Mouse (Mus musculus) midbrain, embryonic 14.5 days (tissue): ENCODE results near the gene Gm27029. TPM values are rescaled to one million over a fixed set of nuclear protein-coding genes. Genes with fewer than 3 reads are reported as not detected.
"Not testable (repeated sequence)": the region's sequence is repeated elsewhere in the genome, so short reads cannot be mapped to it uniquely, and the experiment has no call there.

Source experiments
- ATAC-seq: fragments of 200-750 bp; cut with Nextera tagmentation; 2 replicates; pipeline ENCODE4 v1.8.0; 2017; ENCODE audit warnings: moderate number of reproducible peaks, moderate library complexity; ENCODE audit not compliant: low FRiP score, low TSS enrichment
- DNase-seq: peaks from one replicate; pipeline ENCODE4 v3.0.0-alpha.2; 2015
- H3K27ac ChIP-seq: fragments of 300-500 bp; sonication (generic); replicated peaks from 2 replicates; pipeline ENCODE4 v1.5.1; 2014; ENCODE audit warnings: mild to moderate bottlenecking, low read depth, low read length, moderate library complexity
- H3K27me3 ChIP-seq: fragments of 300-500 bp; sonication (generic); 2 replicates; pipeline ENCODE4 v1.6.1; 2014; ENCODE audit warnings: low read length, control low read depth, mixed read lengths; ENCODE audit not compliant: control insufficient read depth, insufficient read depth
- H3K36me3 ChIP-seq: fragments of 300-500 bp; sonication (generic); 2 replicates; pipeline ENCODE4 v1.6.1; 2014; ENCODE audit warnings: low read length, control low read depth; ENCODE audit not compliant: control insufficient read depth, insufficient read depth
- H3K4me1 ChIP-seq: fragments of 300-500 bp; sonication (generic); 2 replicates; pipeline ENCODE4 v1.6.1; 2014; ENCODE audit warnings: mild to moderate bottlenecking, antibody characterized with exemption, low read length, control low read depth; ENCODE audit not compliant: control insufficient read depth, insufficient read depth
- H3K4me2 ChIP-seq: fragments of 300-500 bp; sonication (generic); 2 replicates; pipeline ENCODE4 v1.6.1; 2014; ENCODE audit warnings: mild to moderate bottlenecking, low read length, moderate library complexity
- H3K4me3 ChIP-seq: fragments of 300-500 bp; sonication (generic); replicated peaks from 2 replicates; pipeline ENCODE4 v1.5.1; 2014; ENCODE audit warnings: low read depth, low read length
- H3K9ac ChIP-seq: fragments of 300-500 bp; sonication (generic); replicated peaks from 2 replicates; pipeline ENCODE4 v1.6.1; 2014; ENCODE audit warnings: mild to moderate bottlenecking, low read length, moderate library complexity
- H3K9me3 ChIP-seq: fragments of 300-500 bp; sonication (generic); 2 replicates; pipeline ENCODE4 v1.6.1; 2016; ENCODE audit warnings: low read length, control low read depth, mixed read lengths; ENCODE audit not compliant: control insufficient read depth
- WGBS: fragments of 180-500 bp; shearing (Covaris S2); extraction: QIAGEN DNeasy Blood & Tissue Kit; methylation state at CpG from one replicate; pipeline ENCODE4 v1.1.7; 2014; 5-methylcytosine and 5-hydroxymethylcytosine counted together
- polyA plus RNA-seq: library from polyadenylated mRNA; unstranded; fragments of >200 nt; fragmentation: Nextera tagmentation; extraction: Ambion mirVana; gene quantifications from 2 replicates; pipeline ENCODE4 v1.2.1, GENCODE M21; 2014

The Gm27029 gene
- polyA plus RNA-seq, 1 experiment from 2014 or later, result 7.6 TPM

GRCm38 (mm10) chr11:101418991-101419390, 5.6 kb downstream of the Gm27029 start:
- DNase-seq (no peak), ATAC-seq (no peak)
- Histone ChIP-seq H3K9ac (no peak overlapping the region), H3K4me3 (no peak overlapping the region), H3K9me3 (no peaks in the 10 kb centered on the region), H3K27me3 (no peaks in the 10 kb centered on the region), H3K36me3 (no peaks in the 10 kb centered on the region), H3K27ac (no peak overlapping the region), H3K4me1 (peaks cover 7% of the 10 kb centered on the region; the same call in 1 of the 2 replicates), H3K4me2 (no peak overlapping the region)
- 42% methylated on average over 6 of the region's 6 CpGs for WGBS

- peak within 1 kb of the TSS; percentile 81 for H3K9ac ChIP-seq
- peak within 1 kb of the TSS; percentile 86 for H3K27ac ChIP-seq
- H3K9me3 ChIP-seq, result no peaks in the 10 kb centered on the region
- peak within 1 kb of the TSS; percentile 75 for H3K4me3 ChIP-seq
- peak; percentile 94 for DNase-seq
- H3K4me2 ChIP-seq, result peak within 1 kb of the TSS; percentile 67
- 0 out of 2 replicates have a peak, but pooled peaks cover 6% of the 10 kb centered on the region for H3K4me1 ChIP-seq
- WGBS, result under 1% methylated on average over 45 of the region's 45 CpGs
- ATAC-seq, result peak; percentile 76; the same call in 1 of the 2 replicates
- no peaks in the 10 kb centered on the region for H3K27me3 ChIP-seq
- peaks cover 14% of the 10 kb centered on the region for H3K36me3 ChIP-seq
Observed at GRCm38 (mm10) chr11:101417101-101417855, 7.3 kb downstream of the Gm27029 start, which contains the start of gene Aarsd1. Aarsd1 (minus strand) TSS chr11:101417615.

GRCm38 (mm10) chr11:101416433-101417100, 8.0 kb downstream of the Gm27029 start:
- 3% methylated on average over 11 of the region's 11 CpGs for WGBS

GRCm38 (mm10) chr11:101415306-101415705, 9.3 kb downstream of the Gm27029 start:
- Histone ChIP-seq H3K9me3 (no peaks in the 10 kb centered on the region), H3K4me3 (no peak overlapping the region), H3K4me2 (no peak overlapping the region), H3K4me1 (0 out of 2 replicates have a peak, but pooled peaks cover 6% of the 10 kb centered on the region), H3K36me3 (peaks cover 34% of the 10 kb centered on the region), H3K27ac (no peak overlapping the region), H3K27me3 (no peaks in the 10 kb centered on the region), H3K9ac (no peak overlapping the region)
- ATAC-seq, result no peak
- DNase-seq, result no peak
- 88% methylated on average over 2 of the region's 2 CpGs for WGBS

More at GRCm38 (mm10) chr11:101416433-101417100, 8.0 kb downstream of the Gm27029 start:
- no peaks in the 10 kb centered on the region for H3K9me3 ChIP-seq
- H3K27me3 ChIP-seq, result no peaks in the 10 kb centered on the region
- peak overlapping the region; percentile 67 for H3K4me2 ChIP-seq
- H3K4me3 ChIP-seq, result peak overlapping the region; percentile 75
- peak overlapping the region; percentile 86 for H3K27ac ChIP-seq
- peak overlapping the region; percentile 81 for H3K9ac ChIP-seq
- H3K36me3 ChIP-seq, result peaks cover 22% of the 10 kb centered on the region
- ATAC-seq (peak; percentile 34; the same call in 1 of the 2 replicates), DNase-seq (no peak)
- 0 out of 2 replicates have a peak, but pooled peaks cover 6% of the 10 kb centered on the region for H3K4me1 ChIP-seq

DNA sequence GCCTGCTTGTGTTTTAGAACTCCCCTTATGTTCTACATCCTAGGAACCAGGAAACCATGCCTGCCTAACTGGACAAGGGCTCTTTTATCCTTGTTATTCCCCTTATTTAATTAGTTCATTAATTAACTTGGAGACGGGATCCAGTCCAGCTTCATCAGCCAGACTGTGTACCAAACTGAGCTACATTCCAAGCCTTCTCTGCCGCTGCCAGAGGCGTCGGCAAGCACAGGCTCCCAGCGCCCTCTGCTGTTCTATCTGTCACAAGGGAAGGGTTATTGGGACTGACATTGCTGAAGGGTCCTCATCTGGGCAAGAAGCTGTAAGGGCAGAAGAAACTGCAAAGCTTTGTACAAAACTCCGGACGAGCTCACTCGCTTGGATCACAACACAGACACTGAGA, 29.5 kb downstream of the Gm27029 start:
- H3K4me3 ChIP-seq, result no peak overlapping the region
- H3K4me2 ChIP-seq, result no peak overlapping the region
- no peak overlapping the region for H3K9ac ChIP-seq
- no peak for ATAC-seq
- peak; percentile 90 for DNase-seq
- no peak overlapping the region for H3K27ac ChIP-seq
- no peaks in the 10 kb centered on the region for H3K4me1 ChIP-seq
- 5% methylated on average over 8 of the region's 8 CpGs for WGBS
- H3K27me3 ChIP-seq, result no peaks in the 10 kb centered on the region
- no peaks in the 10 kb centered on the region for H3K36me3 ChIP-seq
- H3K9me3 ChIP-seq, result no peaks in the 10 kb centered on the region

GRCm38 (mm10) chr11:101381817-101382216, 42.8 kb downstream of the Gm27029 start:
- H3K9me3 ChIP-seq, result no peaks in the 10 kb centered on the region
- DNase-seq (peak; percentile 23), ATAC-seq (no peak)
- H3K4me3 ChIP-seq, result no peak overlapping the region
- no peaks in the 10 kb centered on the region for H3K4me1 ChIP-seq
- no peak overlapping the region for H3K27ac ChIP-seq
- H3K4me2 ChIP-seq, result no peak overlapping the region
- no peaks in the 10 kb centered on the region for H3K36me3 ChIP-seq
- H3K9ac ChIP-seq, result no peak overlapping the region
- H3K27me3 ChIP-seq, result no peaks in the 10 kb centered on the region
- 1% methylated on average over 4 of the region's 4 CpGs for WGBS

- Histone ChIP-seq H3K4me2 (no peak overlapping the region), H3K4me3 (no peak overlapping the region), H3K27ac (no peak overlapping the region), H3K36me3 (no peaks in the 10 kb centered on the region), H3K9me3 (no peaks in the 10 kb centered on the region), H3K27me3 (no peaks in the 10 kb centered on the region), H3K4me1 (no peaks in the 10 kb centered on the region), H3K9ac (no peak overlapping the region)
- ATAC-seq (no peak), DNase-seq (no peak)
- WGBS, result 86% methylated on average over 6 of the region's 6 CpGs
Observed at GRCm38 (mm10) chr11:101378926-101379325, 45.7 kb downstream of the Gm27029 start.

- WGBS, result 91% methylated on average over 8 of the region's 8 CpGs
- H3K27ac ChIP-seq, H3K4me3 ChIP-seq, ATAC-seq, H3K4me2 ChIP-seq, H3K4me1 ChIP-seq, H3K36me3 ChIP-seq, H3K9ac ChIP-seq, H3K9me3 ChIP-seq, H3K27me3 ChIP-seq, DNase-seq: not testable (repeated sequence)
Observed at GRCm38 (mm10) chr11:101378196-101378595, 46.4 kb downstream of the Gm27029 start.
